Mouse (Mus musculus) macrophage (primary cell): ENCODE results near the gene Abcc5. TPM values are rescaled to one million over a fixed set of nuclear protein-coding genes. Genes with fewer than 3 reads are reported as not detected.
"Not testable (repeated sequence)": the region's sequence is repeated elsewhere in the genome, so short reads cannot be mapped to it uniquely, and the experiment has no call there.

Source experiments
- H3K27ac ChIP-seq: fragments of 350-480 bp; formaldehyde crosslinking; 2 replicates; pipeline ENCODE4 v1.9.0; 2021
- H3K36me3 ChIP-seq: fragments of 350-480 bp; formaldehyde crosslinking; 2 replicates; pipeline ENCODE4 v1.9.0; 2021; ENCODE audit errors: inconsistent target
- H3K4me3 ChIP-seq: fragments of 350-480 bp; formaldehyde crosslinking; 2 replicates; pipeline ENCODE4 v1.9.0; 2021; ENCODE audit errors: inconsistent target
- H3K79me2 ChIP-seq: fragments of 350-480 bp; formaldehyde crosslinking; 2 replicates; pipeline ENCODE4 v1.9.0; 2021; ENCODE audit errors: inconsistent target
- WGBS: methylation state at CpG from one replicate; pipeline ENCODE4 v1.1.7; 2026; ENCODE audit warnings: inconsistent platforms; ENCODE audit not compliant: missing documents; 5-methylcytosine and 5-hydroxymethylcytosine counted together
- polyA plus RNA-seq: library from polyadenylated mRNA; stranded (reverse); fragments of 250-400 nt; gene quantifications from 3 replicates; pipeline ENCODE4 v1.2.4, GENCODE M21; 2018; ENCODE audit warnings: inconsistent platforms

Abcc5 gene
- polyA plus RNA-seq, 1 experiment from 2014 or later: 40.1 TPM

- no peak overlapping the region for H3K4me3 ChIP-seq
- peaks cover 41% of the 10 kb centered on the region; the same call in 1 of the 2 replicates for H3K79me2 ChIP-seq
- H3K36me3 ChIP-seq: peaks cover 29% of the 10 kb centered on the region; the same call in 1 of the 2 replicates
- no peak overlapping the region for H3K27ac ChIP-seq
- 93% methylated on average over 4 of the region's 4 CpGs for WGBS
These were observed 20.9 kb downstream of the Abcc5 start for GRCm38 (mm10) chr16:20405335-20405734.

GRCm38 (mm10) chr16:20403327-20403726 lies 22.9 kb downstream of the Abcc5 start:
- H3K79me2 ChIP-seq: peaks cover 21% of the 10 kb centered on the region; the same call in 1 of the 2 replicates
- H3K4me3 ChIP-seq: no peak overlapping the region
- H3K27ac ChIP-seq: no peak overlapping the region
- peaks cover 48% of the 10 kb centered on the region for H3K36me3 ChIP-seq
- WGBS: 48% methylated on average over 2 of the region's 2 CpGs

- H3K79me2 ChIP-seq: peaks cover 3% of the 10 kb centered on the region; the same call in 1 of the 2 replicates
- no peak overlapping the region for H3K27ac ChIP-seq
- H3K4me3 ChIP-seq: no peak overlapping the region
- WGBS: 63% methylated on average over 3 of the region's 3 CpGs
- H3K36me3 ChIP-seq: peaks cover 62% of the 10 kb centered on the region
These were observed 24.6 kb downstream of the Abcc5 start for GRCm38 (mm10) chr16:20401592-20401991.

GRCm38 (mm10) chr16:20400707-20401591 lies 25.2 kb downstream of the Abcc5 start:
- Histone ChIP-seq H3K27ac (no peak overlapping the region), H3K79me2 (no peaks in the 10 kb centered on the region), H3K36me3 (peaks cover 64% of the 10 kb centered on the region), H3K4me3 (no peak overlapping the region)
- 96% methylated on average over 12 of the region's 12 CpGs for WGBS

- WGBS: 94% methylated on average over 10 of the region's 10 CpGs
These were observed 29.3 kb downstream of the Abcc5 start for GRCm38 (mm10) chr16:20396851-20397250.

GRCm38 (mm10) chr16:20395216-20395907 lies 30.8 kb downstream of the Abcc5 start:
- Histone ChIP-seq H3K79me2 (no peaks in the 10 kb centered on the region), H3K4me3 (no peak overlapping the region), H3K36me3 (peaks cover 86% of the 10 kb centered on the region), H3K27ac (no peak overlapping the region)
- WGBS: 83% methylated on average over 10 of the region's 11 CpGs

More at GRCm38 (mm10) chr16:20396851-20397250, 29.3 kb downstream of the Abcc5 start:
- peaks cover 81% of the 10 kb centered on the region for H3K36me3 ChIP-seq
- no peak overlapping the region for H3K4me3 ChIP-seq
- H3K79me2 ChIP-seq: no peaks in the 10 kb centered on the region
- H3K27ac ChIP-seq: no peak overlapping the region

- no peak overlapping the region for H3K27ac ChIP-seq
- no peaks in the 10 kb centered on the region for H3K79me2 ChIP-seq
- H3K4me3 ChIP-seq: no peak overlapping the region
- H3K36me3 ChIP-seq: peaks cover 87% of the 10 kb centered on the region
- WGBS: 94% methylated on average over 3 of the region's 3 CpGs
These were observed 34.4 kb downstream of the Abcc5 start for GRCm38 (mm10) chr16:20391753-20392152.

- Histone ChIP-seq H3K79me2 (no peaks in the 10 kb centered on the region), H3K27ac (no peak overlapping the region), H3K4me3 (no peak overlapping the region), H3K36me3 (peaks cover 82% of the 10 kb centered on the region)
- WGBS: 95% methylated on average over 6 of the region's 6 CpGs
These were observed 36.0 kb downstream of the Abcc5 start for GRCm38 (mm10) chr16:20390233-20390632.

GRCm38 (mm10) chr16:20381031-20381430 lies 45.2 kb downstream of the Abcc5 start:
- H3K27ac ChIP-seq: no peak overlapping the region
- H3K4me3 ChIP-seq: no peak overlapping the region
- H3K79me2 ChIP-seq: no peaks in the 10 kb centered on the region
- WGBS: 93% methylated on average over 5 of the region's 5 CpGs
- peaks cover 75% of the 10 kb centered on the region for H3K36me3 ChIP-seq

- H3K4me3 ChIP-seq: no peak overlapping the region
- peaks cover 83% of the 10 kb centered on the region for H3K36me3 ChIP-seq
- WGBS: 95% methylated on average over 5 of the region's 5 CpGs
- H3K27ac ChIP-seq: no peak overlapping the region
- H3K79me2 ChIP-seq: no peaks in the 10 kb centered on the region
These were observed 50.9 kb downstream of the Abcc5 start for GRCm38 (mm10) chr16:20375341-20375740.

- Histone ChIP-seq H3K79me2 (no peaks in the 10 kb centered on the region), H3K4me3 (no peak overlapping the region), H3K36me3 (peaks cover 86% of the 10 kb centered on the region), H3K27ac (no peak overlapping the region)
- 64% methylated on average over 4 of the region's 4 CpGs for WGBS
These were observed 54.5 kb downstream of the Abcc5 start for GRCm38 (mm10) chr16:20371731-20372130.

- H3K36me3 ChIP-seq: peaks cover 88% of the 10 kb centered on the region
- no peaks in the 10 kb centered on the region for H3K79me2 ChIP-seq
- 90% methylated on average over 9 of the region's 9 CpGs for WGBS
- no peak overlapping the region for H3K27ac ChIP-seq
- no peak overlapping the region for H3K4me3 ChIP-seq
These were observed 58.0 kb downstream of the Abcc5 start for GRCm38 (mm10) chr16:20368221-20368620.

GRCm38 (mm10) chr16:20362121-20362520 lies 64.1 kb downstream of the Abcc5 start:
- Histone ChIP-seq H3K36me3 (peaks cover 74% of the 10 kb centered on the region), H3K4me3 (no peak overlapping the region), H3K27ac (no peak overlapping the region), H3K79me2 (no peaks in the 10 kb centered on the region)
- WGBS: 89% methylated on average over 8 of the region's 11 CpGs

GRCm38 (mm10) chr16:20361496-20361895 lies 64.7 kb downstream of the Abcc5 start:
- H3K79me2 ChIP-seq, H3K27ac ChIP-seq, H3K4me3 ChIP-seq: not testable (repeated sequence)
- WGBS: 90% methylated on average over 2 of the region's 3 CpGs
- H3K36me3 ChIP-seq: peaks cover 74% of the 10 kb centered on the region
